Mouse (Mus musculus) G1E (cell line): ENCODE results near the gene Tns2.

Source experiments
- CTCF ChIP-seq: IDR thresholded peaks from 2 replicates; pipeline ENCODE4 v1.5.1; 2012; ENCODE audit warnings: low read depth, low read length, inconsistent platforms, mixed read lengths
- GATA1 ChIP-seq: IDR thresholded peaks from 2 replicates; pipeline ENCODE4 v1.6.1; 2012; ENCODE audit warnings: borderline replicate concordance, low read length, inconsistent platforms, mixed read lengths

DNA sequence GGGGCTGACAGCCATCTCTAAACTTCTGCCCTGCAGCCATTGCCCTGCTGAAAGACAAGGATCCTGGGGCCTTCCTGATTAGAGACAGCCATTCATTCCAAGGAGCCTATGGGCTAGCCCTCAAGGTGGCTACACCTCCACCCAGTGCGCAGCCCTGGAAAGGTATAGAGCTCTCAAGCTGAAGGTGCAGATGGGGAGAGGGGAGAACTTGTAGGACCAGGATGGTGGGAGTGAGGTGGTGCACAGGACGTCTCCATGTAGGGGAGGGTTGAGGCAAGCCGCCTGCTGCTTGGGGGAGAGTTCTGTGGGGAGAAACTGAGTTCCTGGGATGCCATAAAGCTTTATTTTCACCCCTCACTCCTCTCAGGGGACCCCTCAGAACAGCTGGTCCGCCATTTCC lies 13.5 kb downstream of the Tns2 start:
- TF ChIP-seq CTCF (no peak), GATA1 (no peak)
